Mouse (Mus musculus): ENCODE data around the gene Gpr165.

DNA sequence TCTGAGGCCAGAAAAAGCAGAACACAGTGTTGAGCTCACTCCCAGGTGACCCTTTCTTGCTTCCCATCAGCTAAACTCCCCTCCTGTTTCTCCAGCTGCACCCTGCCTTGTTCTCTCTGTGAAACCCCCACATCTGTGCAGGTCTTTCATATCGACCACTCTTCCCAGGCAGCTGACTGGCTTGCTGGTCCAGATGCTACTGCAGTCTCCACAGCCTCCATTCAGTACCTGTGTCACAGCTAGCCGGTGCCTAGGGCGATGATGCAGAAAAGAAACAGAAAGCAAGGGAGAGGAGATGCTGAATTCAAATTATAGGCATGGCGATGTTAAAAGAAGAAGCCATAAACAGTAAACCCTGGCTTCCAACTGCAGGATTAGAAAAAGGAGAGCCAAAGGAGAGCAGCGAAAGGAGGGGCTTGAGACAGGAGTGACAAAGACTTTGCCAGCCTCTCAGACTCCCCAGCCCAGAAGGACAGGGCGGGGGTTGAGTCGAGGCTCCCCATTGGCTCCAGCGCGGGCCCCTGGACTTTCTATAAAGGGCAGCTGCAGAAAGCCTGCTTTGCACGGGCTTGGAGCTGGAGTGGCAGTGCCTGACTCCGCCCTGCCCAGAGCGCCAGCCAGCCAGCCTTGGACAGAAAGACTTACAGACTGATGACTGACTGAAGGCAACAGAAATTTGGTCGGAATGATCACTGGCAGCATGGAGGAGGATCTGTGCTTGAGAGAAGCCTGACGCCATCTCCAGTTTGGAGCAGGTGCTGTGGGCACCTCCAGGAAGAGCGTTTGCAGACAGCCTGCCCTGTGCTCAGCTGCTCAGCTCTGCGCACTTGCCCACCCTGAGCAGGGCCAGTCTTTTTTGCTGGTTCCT, at the start of gene Gpr165:
- TF ChIP-seq POLR2A (IDR thresholded peaks at IDR 0.05; ENCODE audit: low read depth, low read length) (no peak), CTCF (conservative IDR thresholded peaks at IDR 0.05; ENCODE audit: insufficient read depth, insufficient read length, low read depth, low read length) (no peak)
